Mouse (Mus musculus): ENCODE results near the gene Myo1b. TPM values are rescaled to one million over a fixed set of nuclear protein-coding genes. Genes with fewer than 3 reads are reported as not detected.

The Myo1b gene
- polyA plus RNA-seq, 1 experiment from 2014 or later, result 142 TPM

GRCm38 (mm10) chr1:51922820-51923219, 6.9 kb upstream of the Myo1b start:
- Histone ChIP-seq H3K4me1 (replicated peaks) (no peaks in the 10 kb centered on the region), H3K27me3 (no peaks in the 10 kb centered on the region), H3K27ac (no peak overlapping the region), H3K9me3 (no peaks in the 10 kb centered on the region), H3K4me3 (replicated peaks) (no peak overlapping the region), H3K4me2 (peak overlapping the region; percentile 45), H3K36me3 (no peaks in the 10 kb centered on the region), H3K9ac (replicated peaks) (no peak overlapping the region)
- 16% methylated on average over 12 of the region's 12 CpGs for WGBS
- peak; percentile 73; the same call in 1 of the 2 replicates for ATAC-seq (ENCODE audit: insufficient number of reproducible peaks, insufficient read depth, low FRiP score, low TSS enrichment, low read depth)

DNA sequence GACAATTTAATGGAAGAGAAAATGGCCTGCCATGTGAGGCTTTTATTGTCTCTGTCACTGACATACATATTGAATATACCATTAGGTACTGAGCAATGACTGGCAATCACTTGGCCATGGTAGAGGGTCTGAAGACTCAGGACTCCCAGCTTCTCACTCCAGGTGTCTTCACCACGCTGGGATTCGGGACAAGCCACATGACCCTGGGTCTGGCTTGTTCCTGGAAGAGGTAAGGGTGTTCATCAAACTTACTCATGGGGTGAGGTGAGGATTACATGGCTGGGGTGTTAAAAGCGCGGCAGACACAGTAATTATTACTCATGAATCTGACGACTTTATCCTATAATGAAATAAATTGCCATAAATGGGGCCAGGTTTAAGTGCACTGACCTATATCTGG, 405 bp upstream of the Myo1b start:
- no peaks in the 10 kb centered on the region for H3K27me3 ChIP-seq
- H3K4me1 ChIP-seq (replicated peaks), result peaks cover 17% of the 10 kb centered on the region
- WGBS, result 34% methylated on average over 5 of the region's 5 CpGs
- peak overlapping the region; percentile 97; the same call in 1 of the 2 replicates for H3K27ac ChIP-seq
- H3K9ac ChIP-seq (replicated peaks), result peak overlapping the region; percentile 94; the same call in 1 of the 2 replicates
- 0 out of 2 replicates have a peak, but pooled peaks have one; percentile 18 for ATAC-seq (ENCODE audit: insufficient number of reproducible peaks, insufficient read depth, low FRiP score, low TSS enrichment, low read depth)
- peaks cover 3% of the 10 kb centered on the region; the same call in 1 of the 2 replicates for H3K36me3 ChIP-seq
- peak overlapping the region; percentile 78 for H3K4me3 ChIP-seq (replicated peaks)
- H3K9me3 ChIP-seq, result no peaks in the 10 kb centered on the region
- peak overlapping the region; percentile 64 for H3K4me2 ChIP-seq

GRCm38 (mm10) chr1:51915051-51915575, 758 bp downstream of the Myo1b start:
- WGBS, result under 1% methylated on average over 33 of the region's 33 CpGs
- ATAC-seq (ENCODE audit: insufficient number of reproducible peaks, insufficient read depth, low FRiP score, low TSS enrichment, low read depth), result peak; percentile 92
- peak overlapping the region; percentile 97 for H3K27ac ChIP-seq
- H3K27me3 ChIP-seq, result no peaks in the 10 kb centered on the region
- peak overlapping the region; percentile 64 for H3K4me2 ChIP-seq
- H3K9me3 ChIP-seq, result no peaks in the 10 kb centered on the region
- peak overlapping the region; percentile 94 for H3K9ac ChIP-seq (replicated peaks)
- H3K4me3 ChIP-seq (replicated peaks), result peak overlapping the region; percentile 78
- H3K4me1 ChIP-seq (replicated peaks), result peaks cover 24% of the 10 kb centered on the region
- H3K36me3 ChIP-seq, result peaks cover 12% of the 10 kb centered on the region

- H3K27me3 ChIP-seq, result no peaks in the 10 kb centered on the region
- ATAC-seq (ENCODE audit: insufficient number of reproducible peaks, insufficient read depth, low FRiP score, low TSS enrichment, low read depth), result no peak
- H3K4me2 ChIP-seq, result peak overlapping the region; percentile 64
- H3K4me1 ChIP-seq (replicated peaks), result peaks cover 29% of the 10 kb centered on the region
- H3K36me3 ChIP-seq, result peaks cover 19% of the 10 kb centered on the region
- no peak overlapping the region for H3K9ac ChIP-seq (replicated peaks)
- WGBS, result 85% methylated on average over 3 of the region's 3 CpGs
- H3K27ac ChIP-seq, result no peak overlapping the region
- H3K9me3 ChIP-seq, result no peaks in the 10 kb centered on the region
- peak overlapping the region; percentile 78 for H3K4me3 ChIP-seq (replicated peaks)
These were observed 1.8 kb downstream of the Myo1b start for GRCm38 (mm10) chr1:51914095-51914494.

DNA sequence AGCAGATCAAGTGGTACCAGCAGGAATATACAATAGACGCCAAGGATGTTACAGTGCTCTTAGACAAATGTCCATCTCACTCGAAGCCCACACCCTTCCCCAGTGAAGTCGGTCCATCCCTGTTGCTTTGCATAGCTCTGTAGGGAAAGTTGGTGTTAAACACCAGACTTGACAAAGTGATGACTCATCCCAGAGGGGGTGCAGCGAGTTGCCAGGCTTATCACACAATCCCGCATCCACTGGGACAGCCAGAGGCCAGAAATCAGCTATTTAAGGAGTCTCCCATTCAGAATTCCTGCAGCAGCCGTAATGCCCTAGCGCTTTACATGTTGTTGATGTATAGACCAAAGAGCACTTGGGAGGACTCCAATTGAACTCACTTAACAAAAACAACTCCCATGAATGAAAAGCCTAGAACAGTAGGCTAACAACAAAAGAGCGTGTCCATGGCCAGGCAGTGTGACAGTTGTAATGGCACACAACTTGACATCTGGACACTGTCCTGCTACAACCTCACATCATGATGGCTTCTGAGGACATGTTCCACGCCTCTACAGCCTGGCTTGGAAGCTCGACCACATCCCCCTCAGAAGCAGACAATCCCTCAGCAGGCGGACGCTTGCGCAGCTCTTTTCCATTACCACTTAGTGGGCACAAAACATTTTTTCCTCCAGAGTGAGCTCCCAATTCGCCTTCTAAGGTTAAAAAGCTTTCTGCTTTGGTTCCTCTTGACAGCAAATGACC, 2.6 kb downstream of the Myo1b start:
- WGBS, result 81% methylated on average over 14 of the region's 14 CpGs
- Histone ChIP-seq H3K9me3 (no peaks in the 10 kb centered on the region), H3K4me3 (replicated peaks) (no peak overlapping the region), H3K4me1 (replicated peaks) (peaks cover 36% of the 10 kb centered on the region), H3K9ac (replicated peaks) (no peak overlapping the region), H3K27me3 (no peaks in the 10 kb centered on the region), H3K4me2 (peak overlapping the region; percentile 64), H3K27ac (no peak overlapping the region), H3K36me3 (peaks cover 19% of the 10 kb centered on the region)
- ATAC-seq (ENCODE audit: insufficient number of reproducible peaks, insufficient read depth, low FRiP score, low TSS enrichment, low read depth), result no peak

- peaks cover 19% of the 10 kb centered on the region for H3K36me3 ChIP-seq
- no peak overlapping the region for H3K4me2 ChIP-seq
- H3K9ac ChIP-seq (replicated peaks), result no peak overlapping the region
- H3K4me3 ChIP-seq (replicated peaks), result no peak overlapping the region
- no peaks in the 10 kb centered on the region for H3K27me3 ChIP-seq
- peaks cover 55% of the 10 kb centered on the region for H3K4me1 ChIP-seq (replicated peaks)
- H3K9me3 ChIP-seq, result no peaks in the 10 kb centered on the region
- WGBS, result 74% methylated on average over 4 of the region's 4 CpGs
- no peak for ATAC-seq (ENCODE audit: insufficient number of reproducible peaks, insufficient read depth, low FRiP score, low TSS enrichment, low read depth)
- H3K27ac ChIP-seq, result no peak overlapping the region
These were observed 4.5 kb downstream of the Myo1b start for GRCm38 (mm10) chr1:51911331-51911730.

DNA sequence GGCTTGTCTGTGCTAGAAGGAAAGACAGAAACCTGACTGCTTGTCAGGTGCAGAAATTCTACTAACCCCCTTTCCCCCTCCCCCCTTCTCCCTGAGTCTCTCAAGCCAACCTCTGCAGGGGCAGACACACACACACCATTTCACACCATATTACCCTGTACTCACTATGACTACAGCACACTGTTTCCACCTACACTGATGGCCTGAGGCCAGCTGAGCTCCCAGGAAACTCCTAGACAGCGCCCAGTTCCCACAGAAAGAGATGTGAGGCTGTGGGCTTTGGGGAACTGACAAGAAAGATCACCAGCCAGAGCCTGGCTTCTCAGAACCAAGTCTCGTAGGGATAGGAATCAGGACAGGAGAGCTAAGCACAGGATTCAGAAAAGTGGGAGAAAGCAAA, 6.7 kb downstream of the Myo1b start:
- 71% methylated on average over 2 of the region's 2 CpGs for WGBS
- H3K9me3 ChIP-seq, result no peaks in the 10 kb centered on the region
- H3K27ac ChIP-seq, result no peak overlapping the region
- H3K4me2 ChIP-seq, result no peak overlapping the region
- H3K4me3 ChIP-seq (replicated peaks), result no peak overlapping the region
- H3K4me1 ChIP-seq (replicated peaks), result peaks cover 72% of the 10 kb centered on the region
- H3K36me3 ChIP-seq, result peaks cover 21% of the 10 kb centered on the region
- no peaks in the 10 kb centered on the region for H3K27me3 ChIP-seq
- no peak overlapping the region for H3K9ac ChIP-seq (replicated peaks)
- no peak for ATAC-seq (ENCODE audit: insufficient number of reproducible peaks, insufficient read depth, low FRiP score, low TSS enrichment, low read depth)

GRCm38 (mm10) chr1:51907821-51908220, 8.1 kb downstream of the Myo1b start:
- WGBS, result 41% methylated on average over 8 of the region's 8 CpGs

GRCm38 (mm10) chr1:51906206-51906906, 9.5 kb downstream of the Myo1b start:
- Histone ChIP-seq H3K4me3 (replicated peaks) (no peak overlapping the region), H3K9ac (replicated peaks) (no peak overlapping the region), H3K36me3 (peaks cover 19% of the 10 kb centered on the region), H3K27ac (no peak overlapping the region), H3K9me3 (no peaks in the 10 kb centered on the region), H3K4me2 (no peak overlapping the region), H3K27me3 (no peaks in the 10 kb centered on the region), H3K4me1 (replicated peaks) (peaks cover 60% of the 10 kb centered on the region)
- ATAC-seq (ENCODE audit: insufficient number of reproducible peaks, insufficient read depth, low FRiP score, low TSS enrichment, low read depth), result no peak
- 69% methylated on average over 8 of the region's 8 CpGs for WGBS

More at GRCm38 (mm10) chr1:51907821-51908220, 8.1 kb downstream of the Myo1b start:
- Histone ChIP-seq H3K27me3 (no peaks in the 10 kb centered on the region), H3K9ac (replicated peaks) (no peak overlapping the region), H3K4me2 (no peak overlapping the region), H3K9me3 (no peaks in the 10 kb centered on the region), H3K27ac (no peak overlapping the region), H3K4me1 (replicated peaks) (peaks cover 64% of the 10 kb centered on the region), H3K4me3 (replicated peaks) (no peak overlapping the region), H3K36me3 (peaks cover 21% of the 10 kb centered on the region)
- no peak for ATAC-seq (ENCODE audit: insufficient number of reproducible peaks, insufficient read depth, low FRiP score, low TSS enrichment, low read depth)

DNA sequence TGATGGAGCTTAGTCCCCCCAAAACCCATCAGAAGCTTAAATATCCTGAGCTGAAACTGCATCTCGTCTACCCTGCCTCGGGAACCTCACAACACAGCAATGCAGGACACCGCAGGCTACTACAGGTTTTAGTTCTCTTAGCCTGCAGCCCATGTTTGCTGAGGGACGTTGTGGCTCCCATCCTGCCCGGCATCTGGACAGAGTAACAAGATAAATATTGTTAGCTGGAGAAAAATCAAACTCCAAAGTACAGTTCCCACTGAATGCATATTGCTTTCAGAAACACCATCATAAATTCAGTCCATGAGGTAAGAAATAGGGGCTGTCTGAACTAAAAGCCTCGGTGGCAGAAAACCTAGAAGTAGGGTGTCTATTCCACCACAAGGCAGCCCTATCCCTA, 10.8 kb downstream of the Myo1b start:
- Histone ChIP-seq H3K4me2 (no peak overlapping the region), H3K4me3 (replicated peaks) (no peak overlapping the region), H3K27me3 (no peaks in the 10 kb centered on the region), H3K36me3 (peaks cover 9% of the 10 kb centered on the region), H3K9me3 (no peaks in the 10 kb centered on the region), H3K4me1 (replicated peaks) (peaks cover 54% of the 10 kb centered on the region), H3K27ac (no peak overlapping the region), H3K9ac (replicated peaks) (no peak overlapping the region)
- no peak for ATAC-seq (ENCODE audit: insufficient number of reproducible peaks, insufficient read depth, low FRiP score, low TSS enrichment, low read depth)
- 85% methylated on average over 6 of the region's 6 CpGs for WGBS

DNA sequence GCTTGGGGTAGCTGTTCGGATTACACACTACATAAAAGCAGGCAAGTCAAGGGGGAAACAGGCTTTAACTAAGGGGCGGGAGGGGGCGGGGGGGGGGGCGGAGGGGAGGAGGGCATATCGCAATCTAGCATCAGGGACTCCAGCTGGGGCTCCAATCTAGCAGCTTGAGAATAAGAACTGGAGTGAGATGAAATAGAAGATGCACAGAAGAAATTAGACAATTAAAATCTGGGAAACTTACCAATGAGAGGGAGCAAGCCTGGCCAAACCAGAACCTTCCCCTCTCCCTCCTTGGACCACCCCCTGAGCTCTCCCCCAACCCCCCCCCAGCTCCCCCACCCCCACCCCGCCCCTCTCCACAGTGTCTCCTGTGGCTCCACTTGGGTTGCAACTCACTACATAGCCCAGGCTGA, 18.7 kb downstream of the Myo1b start:
- 65% methylated on average over 6 of the region's 6 CpGs for WGBS
- H3K4me3 ChIP-seq (replicated peaks), result no peak overlapping the region
- H3K9ac ChIP-seq (replicated peaks), result no peak overlapping the region
- H3K9me3 ChIP-seq, result no peaks in the 10 kb centered on the region
- no peaks in the 10 kb centered on the region for H3K27me3 ChIP-seq
- no peak overlapping the region for H3K27ac ChIP-seq
- H3K4me1 ChIP-seq (replicated peaks), result peaks cover 48% of the 10 kb centered on the region
- ATAC-seq (ENCODE audit: insufficient number of reproducible peaks, insufficient read depth, low FRiP score, low TSS enrichment, low read depth), result no peak
- H3K4me2 ChIP-seq, result no peak overlapping the region
- peaks cover 3% of the 10 kb centered on the region; the same call in 1 of the 2 replicates for H3K36me3 ChIP-seq
